Mouse (Mus musculus): ENCODE data around the gene Ccdc81.

Gene Ccdc81

DNA sequence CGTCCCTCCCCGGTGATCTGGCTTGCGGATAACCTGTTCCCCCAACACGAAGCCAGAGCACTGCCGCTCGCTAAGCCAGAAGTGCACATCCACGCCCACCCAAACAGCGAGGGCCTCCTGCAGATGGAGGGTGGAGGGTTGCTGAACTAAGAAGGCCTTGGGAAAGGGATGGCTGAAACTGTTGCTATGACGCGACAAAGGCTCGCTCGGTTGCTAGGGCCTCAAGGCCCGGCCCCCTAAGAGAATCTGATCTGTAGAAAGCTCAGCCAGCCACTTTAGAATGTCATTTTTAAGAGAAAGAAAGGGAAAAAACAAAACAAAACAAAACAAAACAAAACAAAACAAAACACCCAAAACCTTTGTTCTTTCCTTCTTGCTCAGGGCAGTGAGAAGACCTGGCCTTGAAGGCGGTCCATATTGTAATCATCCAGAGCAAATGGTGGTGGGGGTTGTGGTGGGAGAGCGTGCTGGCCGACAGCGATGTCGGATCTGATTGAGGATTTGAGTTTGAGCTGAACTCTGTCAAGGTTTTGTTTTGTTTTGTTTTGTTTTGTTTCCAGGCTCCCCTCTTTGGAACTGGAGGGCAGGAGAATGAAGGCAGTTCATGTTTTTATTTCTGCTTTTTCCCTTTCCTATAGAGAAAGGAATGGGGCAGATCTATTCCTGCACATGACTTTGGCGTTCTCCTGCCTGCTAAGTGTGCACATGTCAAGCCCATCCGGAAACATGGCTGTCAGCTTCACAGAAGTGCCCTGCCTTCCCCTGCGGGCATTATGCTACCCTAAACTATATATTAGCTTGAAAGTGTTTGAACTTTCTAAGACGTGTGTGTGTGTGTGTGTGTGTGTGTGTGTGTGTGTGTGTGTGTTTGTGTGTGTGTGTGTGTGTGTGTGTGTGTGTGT, at the start of gene Ccdc81:
Ccdc81 (minus strand) TSS at position 188 of the 902 bp plus-strand sequence.
- DNase-seq, result no peak

- DNase-seq, result no peak
Observed at GRCm38 (mm10) chr7:89949403-89949802, 46.0 kb upstream of the Ccdc81 start.

DNA sequence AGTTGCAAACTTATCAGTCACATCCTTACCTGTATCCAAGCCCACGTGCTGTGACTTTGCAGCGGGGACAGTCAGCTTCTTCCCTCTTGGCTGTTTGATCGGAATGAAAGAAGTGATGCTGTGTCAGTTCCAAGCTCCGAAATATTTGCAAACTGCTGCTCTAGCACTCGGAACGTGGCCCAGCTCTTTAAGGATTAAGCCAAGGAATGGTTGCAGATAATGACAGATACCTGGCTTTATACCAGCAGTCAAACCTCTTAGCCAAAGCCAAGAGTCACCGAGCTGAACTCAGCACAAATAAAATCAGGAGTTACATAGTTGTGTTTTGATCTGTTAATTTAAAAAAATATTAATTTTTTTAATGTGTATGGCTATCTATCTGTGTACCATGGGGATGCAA, 44.6 kb upstream of the Ccdc81 start:
- DNase-seq, result no peak

- peak; percentile 93 for DNase-seq
Observed at GRCm38 (mm10) chr7:89940571-89941463, 37.4 kb upstream of the Ccdc81 start, which contains the start of gene Hikeshi. Gene Hikeshi (minus strand): TSS chr7:89941204.

- DNase-seq, result no peak
Observed at GRCm38 (mm10) chr7:89939497-89940353, 36.3 kb upstream of the Ccdc81 start.

- DNase-seq, result no peak
Observed at GRCm38 (mm10) chr7:89923441-89924180, 20.2 kb upstream of the Ccdc81 start.

- DNase-seq, result no peak
Observed at GRCm38 (mm10) chr7:89917776-89918175, 14.3 kb upstream of the Ccdc81 start.

DNA sequence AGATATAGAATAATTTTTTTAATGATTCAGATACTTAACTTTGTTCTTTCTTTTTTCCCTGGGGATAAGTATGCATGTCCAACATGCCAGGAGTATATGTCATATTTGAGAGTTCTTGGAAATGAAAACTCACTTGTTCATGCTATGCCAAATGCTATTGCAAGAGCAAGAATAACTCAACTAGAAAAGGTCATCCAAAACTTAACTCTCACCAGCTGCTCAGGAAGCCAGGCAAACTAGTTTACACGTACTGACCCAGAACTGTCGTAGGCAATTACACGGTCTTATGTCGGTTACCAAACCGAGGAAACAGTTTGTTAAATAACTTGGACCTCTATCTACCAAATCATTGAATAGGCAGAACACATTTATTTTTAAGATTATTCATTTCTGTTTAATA, 13.3 kb upstream of the Ccdc81 start:
- no peak for DNase-seq

GRCm38 (mm10) chr7:89913432-89914158, 10.2 kb upstream of the Ccdc81 start:
- no peak for DNase-seq

- DNase-seq, result no peak
Observed at GRCm38 (mm10) chr7:89912356-89912755, 8.9 kb upstream of the Ccdc81 start.

- DNase-seq, result no peak
Observed at GRCm38 (mm10) chr7:89909711-89910110, 6.3 kb upstream of the Ccdc81 start.

- DNase-seq, result no peak
Observed at GRCm38 (mm10) chr7:89908899-89909621, 5.6 kb upstream of the Ccdc81 start.

DNA sequence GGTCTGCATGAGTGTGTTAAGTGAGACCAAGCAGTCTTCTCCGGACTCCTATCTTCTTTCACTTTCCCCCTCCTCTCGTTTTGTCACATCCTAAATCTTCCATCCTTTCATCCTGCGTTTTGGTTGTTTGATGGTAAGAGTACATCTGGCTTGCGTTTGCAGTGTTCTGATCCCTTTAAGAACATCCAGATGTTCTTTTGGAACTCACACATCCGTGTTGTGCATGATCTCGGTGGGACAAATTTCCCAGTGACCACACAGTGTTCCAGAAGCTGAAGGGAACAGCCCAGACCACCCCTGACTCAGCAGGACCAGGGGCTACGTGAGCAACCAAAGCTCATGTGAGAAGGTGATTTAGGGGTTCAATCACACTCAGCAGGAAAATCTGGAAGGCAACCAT, 5.0 kb upstream of the Ccdc81 start:
- no peak for DNase-seq

DNA sequence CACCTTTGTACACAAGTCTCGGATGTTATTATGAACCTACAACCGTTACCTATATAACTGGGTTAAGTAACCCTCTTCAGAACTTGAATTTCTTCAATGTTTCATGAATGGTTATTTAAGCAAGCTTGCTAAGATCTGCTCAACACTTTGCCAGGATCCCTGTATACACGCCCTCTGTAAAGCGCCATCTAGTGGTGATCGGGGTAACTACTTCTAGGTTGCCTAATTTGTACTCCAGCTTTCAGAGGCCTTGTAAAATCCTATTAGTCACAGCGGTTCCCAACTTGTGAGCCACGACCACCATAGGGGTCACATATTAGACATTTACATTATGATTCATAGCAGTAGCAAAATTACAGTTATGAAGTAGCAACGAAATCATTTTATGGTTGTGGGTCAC, 4.5 kb upstream of the Ccdc81 start:
- peak; percentile 63 for DNase-seq

GRCm38 (mm10) chr7:89903007-89903406, 422 bp downstream of the Ccdc81 start:
- DNase-seq, result no peak

- DNase-seq, result peak; percentile 3
Observed at GRCm38 (mm10) chr7:89891856-89892255, 11.6 kb downstream of the Ccdc81 start.

- no peak for DNase-seq
Observed at GRCm38 (mm10) chr7:89891412-89891811, 12.0 kb downstream of the Ccdc81 start.

- DNase-seq, result no peak
Observed at GRCm38 (mm10) chr7:89884551-89884950, 18.9 kb downstream of the Ccdc81 start.

DNA sequence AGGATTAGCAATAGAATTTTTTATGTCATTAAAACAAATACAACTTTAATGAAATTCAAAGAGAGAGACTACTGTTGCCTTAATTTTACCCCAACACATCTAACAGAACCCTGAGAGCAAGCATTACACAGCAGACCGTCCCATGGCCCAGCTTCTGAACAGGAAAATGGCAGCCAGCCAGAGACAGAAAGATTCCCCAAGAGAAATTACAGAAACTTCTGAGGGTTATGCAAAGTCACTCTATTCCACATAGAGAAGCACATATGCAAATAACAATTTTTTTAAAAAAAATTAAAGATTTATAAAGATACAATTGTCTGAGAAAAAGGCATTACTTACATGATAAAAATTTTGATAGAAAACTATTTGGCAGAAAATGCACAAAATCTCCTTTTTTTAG, 23.7 kb downstream of the Ccdc81 start:
- no peak for DNase-seq

- DNase-seq, result no peak
Observed at GRCm38 (mm10) chr7:89867221-89867620, 36.2 kb downstream of the Ccdc81 start.
